Mouse (Mus musculus): Measurements from ENCODE around the gene Zfand5.
"Not testable (repeated sequence)": the region's sequence is repeated elsewhere in the genome, so short reads cannot be mapped to it uniquely, and the experiment has no call there.

Gene Zfand5

GRCm38 (mm10) chr19:21271741-21272654, at the start of gene Zfand5:
TSS of gene Zfand5 (plus strand) at chr19:21272278.
- DNase-seq: peak; percentile 96 to 98

DNA sequence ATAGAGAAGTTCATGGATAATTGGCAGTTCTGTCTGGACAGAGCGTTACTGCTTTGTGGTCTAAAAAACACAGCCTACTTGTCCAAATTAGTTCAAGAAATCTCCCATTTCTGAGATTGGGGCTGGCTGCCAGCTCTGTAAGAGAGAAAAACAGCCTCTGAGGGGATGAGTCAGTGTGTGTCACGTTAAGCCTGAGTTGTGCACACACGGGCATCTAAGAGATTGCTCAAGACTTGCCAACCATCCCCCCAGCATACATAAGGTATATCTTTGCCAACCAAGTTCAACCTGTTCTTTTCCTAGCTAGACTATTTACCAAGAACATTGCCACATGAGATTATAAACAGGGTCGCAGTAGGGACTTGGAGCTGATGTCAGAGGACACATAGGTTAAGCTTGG, 44.9 kb upstream of the Zfand5 start:
- no peak for DNase-seq

DNA sequence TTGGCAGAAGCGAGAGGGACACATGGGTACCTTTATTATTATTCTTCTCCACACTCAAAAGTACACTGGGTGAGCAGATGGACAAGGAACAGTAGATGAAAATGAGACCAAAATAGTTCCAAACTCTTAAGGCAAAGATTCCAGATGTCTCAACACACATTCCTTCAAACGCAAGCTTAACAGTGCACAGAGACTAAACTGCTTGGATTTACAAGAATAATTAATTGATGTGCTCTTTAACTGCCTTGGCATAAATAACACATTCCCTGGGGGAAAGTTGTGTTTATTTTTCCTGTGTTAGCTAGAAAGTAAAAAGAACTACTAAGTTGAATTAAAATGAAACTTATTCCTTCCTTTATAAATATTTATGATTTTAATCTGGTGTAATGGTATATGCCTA, 44.3 kb upstream of the Zfand5 start:
- DNase-seq: no peak

GRCm38 (mm10) chr19:21248730-21249129, 23.3 kb upstream of the Zfand5 start:
- not testable (repeated sequence) for DNase-seq

DNA sequence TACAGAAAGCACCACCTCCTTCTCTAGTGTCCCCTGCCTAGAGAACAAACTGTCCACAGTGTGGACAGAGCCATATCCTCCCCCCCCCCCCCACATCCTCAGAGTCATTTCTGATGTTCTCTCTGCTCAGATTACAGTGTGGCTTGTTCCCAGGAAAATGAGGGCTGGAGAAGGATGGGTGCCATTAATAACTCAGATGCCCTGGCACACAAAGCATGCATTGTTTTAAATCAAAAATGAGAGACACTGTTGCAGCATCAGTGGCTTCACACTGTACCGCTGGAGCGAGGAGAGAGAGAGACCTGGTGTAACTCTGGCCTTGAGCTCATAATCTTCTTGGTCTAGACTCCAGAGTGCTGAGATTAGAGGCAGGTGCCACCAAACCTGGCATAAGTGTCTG, 18.2 kb upstream of the Zfand5 start:
- no peak for DNase-seq

DNA sequence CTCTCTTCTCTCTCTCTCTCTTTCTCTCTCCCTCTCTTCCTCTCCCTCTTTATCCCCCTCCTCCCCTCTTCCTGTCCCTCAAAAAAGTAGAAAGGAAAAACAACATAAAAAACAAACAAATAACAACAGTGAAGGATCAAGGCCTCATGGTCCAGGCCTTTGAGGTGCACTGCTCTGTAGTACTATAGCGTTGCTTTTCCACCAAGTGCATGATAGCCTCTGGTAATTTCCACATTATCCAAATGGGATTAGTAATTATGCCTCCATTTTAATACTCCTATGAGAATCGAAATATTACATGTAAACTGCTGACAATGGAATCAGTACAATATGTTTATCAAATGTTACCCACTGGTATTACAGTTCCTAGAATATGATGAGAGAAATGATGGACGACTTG, 16.2 kb upstream of the Zfand5 start:
- DNase-seq: no peak

DNA sequence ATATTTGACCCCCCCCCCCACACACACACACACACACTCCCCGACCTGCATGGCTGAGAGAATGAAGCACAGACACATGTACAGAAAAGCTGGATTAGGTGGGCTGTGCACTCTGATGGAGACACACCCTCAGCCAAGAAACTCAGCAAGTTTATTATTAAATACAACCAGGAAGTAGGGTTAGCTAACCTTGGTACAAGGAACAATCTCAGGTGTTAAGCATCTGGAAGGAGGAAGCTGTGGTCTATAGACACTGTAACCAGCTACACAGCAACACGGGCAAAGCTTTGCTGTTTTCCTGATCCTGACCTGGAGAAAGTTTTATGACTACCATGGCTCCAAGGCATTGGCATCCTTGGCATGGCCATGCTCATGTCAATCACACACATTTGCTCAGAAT, 12.6 kb upstream of the Zfand5 start:
- DNase-seq: no peak

DNA sequence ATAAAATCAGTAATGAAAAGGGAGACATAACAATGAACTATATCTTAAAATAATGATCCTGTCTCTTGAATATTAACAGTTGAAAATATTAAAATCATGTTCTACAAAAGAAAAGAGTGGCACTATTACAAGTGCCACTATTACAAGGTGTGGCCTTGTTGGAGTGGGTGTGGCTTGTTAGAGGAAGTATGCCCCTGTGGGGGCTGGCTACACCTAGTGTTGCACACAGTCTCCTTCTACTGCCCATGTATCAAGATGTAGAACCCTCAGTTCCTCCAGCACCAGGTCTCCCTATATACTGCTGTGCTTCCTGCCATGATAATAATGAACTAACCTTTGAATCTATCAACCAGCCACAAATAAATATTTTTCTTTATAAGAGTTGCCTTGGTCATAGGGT, 11.8 kb upstream of the Zfand5 start:
- DNase-seq: no peak

- peak in 1 of 2 experiments; percentile 16 for DNase-seq
Measured at GRCm38 (mm10) chr19:21271186-21271585, 892 bp upstream of the Zfand5 start.

GRCm38 (mm10) chr19:21272655-21273284, 692 bp downstream of the Zfand5 start:
- DNase-seq: peak; percentile 73 to 79

- no peak for DNase-seq
Measured at GRCm38 (mm10) chr19:21273440-21273839, 1.4 kb downstream of the Zfand5 start.

DNA sequence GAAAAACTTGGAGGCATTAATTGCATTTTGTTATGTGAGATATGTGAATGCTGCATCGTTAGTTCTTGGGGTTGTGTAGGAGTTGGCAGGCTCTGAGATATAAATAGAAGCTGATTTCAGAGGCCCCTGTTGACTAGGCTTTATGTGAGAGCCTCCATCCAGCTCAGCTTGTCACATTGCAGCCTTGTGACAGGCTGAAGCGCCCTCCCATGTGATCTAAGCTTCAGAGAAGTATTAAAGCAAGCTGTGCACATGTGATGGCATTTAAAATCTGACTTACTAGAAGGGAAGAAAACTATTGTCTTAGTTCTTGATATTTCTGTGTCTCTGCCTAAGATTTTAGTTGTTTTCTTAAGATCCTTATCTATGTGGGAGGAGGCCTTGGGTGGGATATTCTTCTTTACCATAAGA, 2.1 kb downstream of the Zfand5 start:
- DNase-seq: peak; percentile 27 to 49

GRCm38 (mm10) chr19:21274714-21275113, 2.6 kb downstream of the Zfand5 start:
- DNase-seq: no peak

DNA sequence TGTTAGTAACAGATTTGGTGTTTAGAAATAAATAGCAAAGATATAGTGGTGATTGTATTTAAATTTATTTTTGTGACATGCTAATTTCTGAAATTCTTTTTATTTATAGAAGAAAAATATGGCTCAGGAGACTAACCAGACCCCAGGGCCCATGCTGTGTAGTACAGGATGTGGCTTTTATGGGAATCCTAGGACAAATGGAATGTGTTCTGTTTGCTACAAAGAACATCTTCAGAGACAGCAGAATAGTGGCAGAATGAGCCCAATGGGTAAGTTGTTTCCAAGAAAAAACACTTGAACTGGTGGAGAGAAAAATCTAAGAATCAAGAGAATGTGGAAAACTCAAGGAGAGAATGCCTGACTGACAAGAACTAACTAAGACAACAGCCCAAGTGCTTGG, 4.2 kb downstream of the Zfand5 start:
- DNase-seq: no peak

GRCm38 (mm10) chr19:21286421-21287097, 14.5 kb downstream of the Zfand5 start:
- no peak for DNase-seq

GRCm38 (mm10) chr19:21297411-21297810, 25.3 kb downstream of the Zfand5 start:
- no peak for DNase-seq

GRCm38 (mm10) chr19:21301787-21302186, 29.7 kb downstream of the Zfand5 start:
- DNase-seq: no peak

GRCm38 (mm10) chr19:21307755-21308154, 35.7 kb downstream of the Zfand5 start:
- no peak for DNase-seq

- DNase-seq: not testable (repeated sequence)
Measured at GRCm38 (mm10) chr19:21310364-21310763, 38.3 kb downstream of the Zfand5 start.

- no peak for DNase-seq
Measured at GRCm38 (mm10) chr19:21315701-21316100, 43.6 kb downstream of the Zfand5 start.

DNA sequence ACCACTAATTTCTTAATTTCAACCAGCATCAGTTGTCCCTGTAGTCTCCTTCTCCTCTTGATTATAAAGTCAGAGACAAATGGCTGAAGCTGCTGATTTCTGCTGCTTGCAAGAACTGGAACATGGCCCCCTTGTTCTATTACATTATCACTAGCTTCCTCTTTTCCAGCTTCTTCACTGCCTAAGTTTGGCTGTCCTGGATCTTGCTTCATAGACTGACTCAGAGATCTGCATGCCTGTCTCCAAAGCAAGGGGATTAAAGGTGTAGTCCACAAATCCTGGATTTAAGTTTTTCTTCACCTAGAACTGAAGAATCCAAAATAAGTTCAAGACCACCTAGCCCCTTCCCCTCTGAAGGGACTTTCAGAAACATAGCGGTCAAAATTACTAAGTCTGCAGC, 47.5 kb downstream of the Zfand5 start:
- no peak for DNase-seq

DNA sequence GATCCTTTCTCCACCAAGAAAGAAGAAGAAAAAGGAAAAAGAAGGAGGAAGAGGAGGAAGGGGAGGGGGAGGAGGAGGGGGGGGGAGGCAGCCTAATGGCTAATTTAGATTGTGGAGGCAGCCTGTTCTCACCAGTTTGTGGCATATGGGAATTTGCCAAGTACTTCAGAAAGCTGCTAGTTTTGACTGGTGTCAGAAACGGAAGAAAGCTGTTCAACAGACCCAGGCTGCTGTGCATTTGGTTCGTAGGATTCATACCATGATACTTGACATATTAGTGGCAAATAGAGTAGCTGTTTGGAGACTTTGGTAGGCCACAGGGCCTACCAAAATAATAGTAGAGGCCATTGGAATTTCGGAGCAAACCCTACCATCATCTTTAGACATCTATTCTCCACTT, 53.3 kb downstream of the Zfand5 start:
- no peak for DNase-seq

DNA sequence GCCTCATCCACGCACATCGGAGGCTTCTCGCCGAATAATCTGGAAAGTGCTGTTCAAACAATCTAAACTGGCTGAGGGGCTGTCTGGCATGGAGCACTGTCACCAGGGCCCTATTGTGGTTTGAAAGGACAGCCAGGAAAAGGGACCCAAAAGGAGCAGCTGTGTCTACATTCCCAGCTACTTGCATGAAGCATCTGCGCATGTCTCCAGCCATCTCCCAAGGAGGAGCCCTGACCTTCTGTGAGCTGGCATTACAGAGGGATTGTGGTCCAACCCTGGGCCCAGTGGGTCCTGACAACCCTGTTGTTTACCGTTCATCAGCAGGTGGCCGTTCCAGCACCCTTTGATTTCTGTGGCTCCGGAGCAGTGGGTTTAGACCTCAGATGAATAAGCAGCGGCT, 56.9 kb downstream of the Zfand5 start:
- no peak for DNase-seq

- DNase-seq: no peak
Measured at GRCm38 (mm10) chr19:21329770-21330169, 57.7 kb downstream of the Zfand5 start.

All from thymus, postnatal 36 days (tissue).